Mouse (Mus musculus) retina, postnatal 1 day (tissue): ENCODE measurements around the gene Sult2a8.
"Not testable (repeated sequence)": the region's sequence is repeated elsewhere in the genome, so short reads cannot be mapped to it uniquely, and the experiment has no call there.

Experiments
- DNase-seq: peaks from one replicate; pipeline ENCODE4 v3.0.0-alpha.2; 2012

Gene Sult2a8

DNA sequence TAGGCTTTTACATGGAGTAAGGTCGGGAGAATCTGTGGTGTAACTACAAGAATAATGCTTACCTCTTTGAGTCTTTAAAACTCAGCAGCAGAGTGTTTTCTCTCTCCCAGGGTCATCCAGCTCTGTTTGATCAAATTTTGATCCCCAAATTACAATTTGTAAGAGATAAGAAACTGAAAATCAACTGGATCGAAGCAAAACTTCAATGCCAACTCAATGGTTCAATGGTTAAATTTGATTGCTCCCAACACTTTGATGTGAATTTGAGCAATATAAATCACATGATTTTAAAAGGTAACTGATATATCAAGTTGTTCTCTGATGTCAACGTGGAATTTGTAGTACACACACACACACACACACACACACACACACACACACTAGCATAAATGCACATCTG lies at the start of gene Sult2a8:
Sult2a8 (minus strand) TSS at position 236 of the 400 bp plus-strand sequence.
- no peak for DNase-seq

DNA sequence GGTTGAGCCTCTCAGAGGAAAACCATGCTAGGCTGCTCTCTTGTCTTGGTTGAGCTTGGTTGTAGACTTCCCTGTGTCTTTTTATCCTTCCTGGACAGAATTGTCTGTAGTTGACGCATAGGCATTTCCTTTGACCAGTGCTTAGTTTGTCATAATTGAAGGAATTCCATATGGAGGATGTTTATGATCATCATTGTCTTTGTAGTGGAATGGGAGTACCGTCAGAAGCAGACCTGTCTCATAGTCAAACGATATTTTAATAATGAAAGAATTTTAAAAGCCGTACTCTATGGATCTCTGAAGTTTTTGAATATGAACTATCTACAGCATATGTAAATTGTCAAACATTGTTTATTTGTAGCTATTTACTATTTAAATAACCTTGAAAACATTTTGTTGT lies 47.6 kb upstream of the Sult2a8 start, which contains the start of gene Sult2a7:
Sult2a7 (minus strand) TSS at position 101 of the 400 bp plus-strand sequence.
- no peak for DNase-seq

DNA sequence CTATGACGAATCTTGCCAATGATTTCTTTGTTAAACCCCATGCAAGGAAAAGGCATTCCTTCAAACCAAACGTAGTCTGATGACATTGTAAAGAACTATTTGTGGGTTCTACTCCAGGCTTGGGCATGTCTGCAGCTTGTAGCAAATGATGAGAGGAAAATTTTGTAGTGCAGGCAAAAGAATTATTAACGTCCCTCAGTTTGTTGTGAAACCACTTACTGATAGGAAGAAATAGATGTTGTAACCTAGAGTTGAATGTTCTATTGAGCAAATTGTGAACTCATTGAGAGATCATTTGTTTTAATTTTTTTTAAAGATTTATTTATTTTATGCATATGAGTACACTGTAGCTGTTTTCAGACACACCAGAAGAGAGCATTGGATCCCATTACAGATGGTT lies 46.3 kb upstream of the Sult2a8 start:
- DNase-seq, result no peak

DNA sequence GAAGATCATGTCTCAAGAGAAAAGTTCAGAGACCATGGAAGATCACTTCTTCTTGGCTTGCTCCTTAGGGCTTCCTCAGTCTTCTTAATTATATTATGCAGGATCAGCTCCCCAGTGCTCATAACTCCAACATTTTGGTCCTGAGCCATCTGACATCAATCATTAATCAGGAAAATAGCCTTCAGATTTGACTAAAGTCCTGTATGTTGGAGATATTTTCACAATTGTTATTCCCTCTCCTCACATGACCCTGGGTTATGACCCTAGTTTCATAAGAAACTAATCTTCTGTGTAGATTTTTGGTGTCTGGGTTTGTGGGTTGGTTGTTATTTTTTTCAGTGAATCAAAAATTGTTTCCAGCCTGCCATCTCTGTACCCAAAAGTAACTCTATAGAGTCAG lies 7.0 kb downstream of the Sult2a8 start:
- DNase-seq, result no peak

DNA sequence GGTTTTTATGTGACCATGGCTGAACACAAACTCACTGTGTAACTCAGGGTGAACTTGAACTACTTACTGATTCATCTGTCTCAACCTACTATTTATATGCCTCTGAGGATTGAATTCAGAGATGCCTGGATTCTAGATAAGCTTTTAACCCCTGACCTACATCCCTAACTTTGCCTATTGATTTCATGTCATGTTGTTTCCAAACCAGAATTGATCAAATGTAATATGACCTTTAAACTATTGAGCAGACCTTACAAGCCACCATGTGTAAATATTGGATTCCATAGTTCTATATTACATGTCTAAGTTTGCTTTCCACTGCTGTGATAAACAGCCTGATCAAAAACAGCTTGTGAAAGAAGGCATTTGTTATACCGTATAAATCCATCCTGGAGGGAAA lies 8.1 kb downstream of the Sult2a8 start:
- DNase-seq, result no peak

GRCm38 (mm10) chr7:14438029-14438428 lies 8.5 kb downstream of the Sult2a8 start:
- no peak for DNase-seq

- not testable (repeated sequence) for DNase-seq
Observed at GRCm38 (mm10) chr7:14399363-14399762, 47.2 kb downstream of the Sult2a8 start.

DNA sequence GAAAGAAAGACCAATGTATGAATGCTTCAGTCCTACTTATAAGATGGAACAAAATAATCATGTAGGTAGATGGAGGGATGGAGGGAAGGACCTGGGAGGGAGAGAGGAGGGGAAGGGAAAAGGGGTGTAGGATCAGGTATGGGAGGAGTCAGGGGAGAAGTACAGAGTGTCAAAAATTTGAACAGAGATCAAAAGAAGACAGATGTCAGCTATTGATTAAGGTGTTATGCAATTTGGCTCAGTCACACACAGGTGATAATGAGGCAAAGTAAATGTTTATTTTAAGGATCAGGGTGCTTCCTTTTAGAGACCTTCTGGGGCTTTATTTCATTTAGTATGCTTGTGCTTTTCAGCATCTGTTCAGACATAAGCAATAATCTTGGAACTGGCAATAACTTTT lies 50.1 kb downstream of the Sult2a8 start:
- no peak for DNase-seq
